Mouse (Mus musculus) mature B cell (primary cell): ENCODE results near the gene Prim2.

Experiments used
- in situ Hi-C: fragments of 300-500 bp; cut with MboI; formaldehyde crosslinking; loops from 2 replicates; pipeline ENCODE4 v1.14.3; 2019

The Prim2 gene

DNA sequence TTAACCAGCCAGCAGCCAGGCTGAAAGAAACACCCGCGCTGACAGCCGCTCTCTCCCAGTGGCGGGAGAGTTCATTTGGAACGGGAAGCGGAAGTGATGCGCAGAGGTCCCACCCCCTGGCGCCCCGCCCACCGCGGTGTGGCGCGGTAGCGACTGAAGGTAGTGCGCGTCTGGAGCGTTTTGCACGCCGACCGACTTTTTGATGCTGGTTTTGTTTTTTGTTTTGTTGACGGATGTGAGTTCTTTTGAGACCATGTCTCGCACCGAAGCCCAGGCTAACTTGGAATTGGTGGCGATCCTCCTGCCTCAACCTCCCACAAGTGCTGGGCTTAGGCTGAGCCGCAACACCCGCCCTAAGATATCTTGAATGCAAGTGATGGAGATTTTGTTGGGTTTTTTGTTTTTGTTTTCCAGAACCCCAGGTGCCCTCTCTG, at the start of gene Prim2:
TSS of gene Prim2 (minus strand) at position 88 of the 434 bp plus-strand sequence.
- in situ Hi-C loops: no loop called here

DNA sequence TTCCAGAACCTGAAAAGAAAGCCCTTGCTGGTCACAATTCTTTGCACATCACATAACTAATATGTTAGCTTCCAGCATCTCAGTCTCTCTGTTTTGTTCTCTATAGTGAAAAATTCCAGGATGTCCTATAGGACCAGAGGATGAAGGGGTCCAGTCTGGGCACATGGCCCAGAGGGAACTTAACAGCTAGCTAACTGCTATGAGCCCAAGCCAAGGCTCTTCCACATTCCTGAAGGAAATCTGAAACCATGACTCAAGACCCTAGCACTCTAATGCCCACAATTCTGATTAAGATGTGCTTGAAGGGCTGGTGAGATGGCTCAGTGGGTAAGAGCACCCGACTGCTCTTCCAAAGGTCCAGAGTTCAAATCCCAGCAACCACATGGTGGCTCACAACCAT, 48.0 kb upstream of the Prim2 start:
- in situ Hi-C loops: no loop called here

DNA sequence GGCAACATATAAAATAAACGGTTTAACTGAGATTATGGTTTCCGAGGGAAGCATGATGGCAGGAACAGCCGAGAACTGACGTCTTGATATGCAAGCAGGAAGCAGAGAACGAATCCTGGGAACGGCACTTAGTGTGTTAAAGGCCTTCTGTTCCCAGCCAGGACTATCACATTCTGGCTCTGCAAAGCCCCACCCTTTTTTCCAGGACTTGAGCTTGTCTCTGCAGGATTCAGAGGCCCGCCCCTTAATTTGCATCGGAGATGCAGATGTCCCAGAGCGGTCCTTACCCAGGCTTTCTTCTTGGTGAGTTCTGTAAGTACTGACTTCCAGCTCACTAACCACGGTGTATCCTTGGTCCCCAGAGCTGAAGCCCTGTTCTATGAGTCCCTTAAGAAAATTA, 45.2 kb upstream of the Prim2 start:
- in situ Hi-C loops: no loop called here

DNA sequence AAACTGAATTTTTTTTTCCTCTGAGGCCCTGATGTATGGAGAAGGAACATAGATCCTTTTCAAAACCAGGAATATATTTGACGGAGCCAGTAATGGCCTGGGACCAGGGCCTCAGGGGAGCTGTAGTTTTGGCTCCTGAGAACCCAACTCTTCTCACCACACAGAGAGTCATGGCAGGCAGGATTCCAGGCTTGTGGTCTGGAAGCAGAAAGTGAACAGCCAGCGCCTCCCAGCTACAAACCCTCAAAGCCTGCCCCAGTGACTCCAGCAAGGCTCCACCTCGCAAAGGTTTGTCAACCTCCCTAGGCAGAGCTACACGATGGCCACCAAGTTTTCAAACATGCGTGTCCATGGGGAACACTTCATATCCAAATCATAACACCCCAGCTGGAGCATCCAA, 42.4 kb upstream of the Prim2 start:
- in situ Hi-C loops: no loop called here

DNA sequence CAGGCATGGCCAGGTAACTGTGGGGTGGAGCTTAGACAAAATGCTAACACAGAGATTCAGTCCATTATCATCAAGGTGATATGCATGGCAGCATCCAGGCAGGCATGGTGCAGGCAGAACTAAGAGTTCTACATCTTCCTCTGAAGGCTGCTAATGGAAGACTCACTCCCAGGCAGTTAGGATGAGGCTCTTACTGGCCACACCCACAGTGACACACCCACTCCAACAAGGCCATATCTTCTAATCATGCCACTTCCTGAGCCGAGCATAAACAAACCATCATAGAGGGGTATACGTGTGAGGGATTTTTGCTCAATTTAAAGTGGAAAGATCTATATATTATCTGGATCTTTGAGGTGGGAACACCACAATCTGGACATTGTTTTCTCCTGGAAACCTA, 40.0 kb upstream of the Prim2 start:
- in situ Hi-C loops: no loop called here

DNA sequence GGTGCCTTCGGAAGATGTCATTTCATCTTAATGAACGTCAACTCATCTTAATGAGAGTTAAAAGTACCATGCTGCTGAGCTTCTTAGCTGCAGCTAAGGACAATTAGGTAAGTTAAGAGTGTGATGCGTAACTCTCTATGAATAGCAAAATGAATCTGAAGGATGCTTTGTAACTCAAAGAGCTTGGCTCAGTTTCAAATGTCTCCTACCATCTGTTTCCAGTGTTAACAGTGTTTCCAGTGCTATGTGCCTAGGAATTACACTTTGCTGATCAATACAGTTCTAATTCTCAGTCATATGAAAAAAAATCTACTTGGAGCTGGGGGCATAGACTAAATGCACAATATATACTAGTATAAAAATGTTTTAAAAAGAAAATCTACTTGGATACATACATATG, 31.6 kb upstream of the Prim2 start:
- in situ Hi-C loops: no loop called here

DNA sequence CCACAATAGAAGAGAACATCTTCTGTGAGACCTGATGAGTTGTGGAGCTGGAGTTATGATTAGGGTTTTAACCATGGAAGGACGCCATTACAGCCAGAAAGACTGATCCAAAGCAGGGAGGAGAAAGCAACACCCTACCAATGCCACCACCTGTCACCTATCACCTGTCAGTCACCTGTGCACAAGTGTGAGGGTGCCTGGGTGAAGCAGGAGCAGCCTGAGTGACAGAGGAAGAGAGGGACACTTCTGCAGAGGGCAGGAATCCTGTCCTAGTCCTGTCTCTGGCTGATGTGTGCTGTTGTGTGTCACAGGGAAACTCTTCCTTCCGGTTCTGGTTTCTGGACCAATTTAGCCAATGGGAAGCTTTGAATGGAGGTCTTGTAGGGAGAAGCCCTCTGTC, 26.4 kb upstream of the Prim2 start:
- in situ Hi-C loops: no loop called here

DNA sequence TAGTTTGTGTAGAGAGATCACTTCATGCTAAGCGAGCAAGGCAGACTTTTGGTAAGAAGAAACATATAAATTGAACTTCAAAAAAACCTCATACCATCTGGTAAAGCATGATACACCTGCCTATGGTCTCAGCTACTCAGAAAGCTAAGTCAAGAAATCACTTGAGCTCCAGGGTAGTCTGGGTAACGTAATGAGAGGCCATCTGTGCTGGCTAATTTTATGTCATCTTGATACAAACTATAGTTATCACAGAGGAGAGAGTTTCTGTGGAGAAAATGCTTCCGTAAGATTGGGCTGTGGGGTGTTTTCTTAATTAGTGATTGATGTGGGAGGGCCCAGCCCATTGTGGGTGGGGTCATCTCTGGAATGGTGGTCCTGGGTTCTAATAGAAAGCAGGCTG, 24.3 kb upstream of the Prim2 start:
- in situ Hi-C loops: no loop called here

DNA sequence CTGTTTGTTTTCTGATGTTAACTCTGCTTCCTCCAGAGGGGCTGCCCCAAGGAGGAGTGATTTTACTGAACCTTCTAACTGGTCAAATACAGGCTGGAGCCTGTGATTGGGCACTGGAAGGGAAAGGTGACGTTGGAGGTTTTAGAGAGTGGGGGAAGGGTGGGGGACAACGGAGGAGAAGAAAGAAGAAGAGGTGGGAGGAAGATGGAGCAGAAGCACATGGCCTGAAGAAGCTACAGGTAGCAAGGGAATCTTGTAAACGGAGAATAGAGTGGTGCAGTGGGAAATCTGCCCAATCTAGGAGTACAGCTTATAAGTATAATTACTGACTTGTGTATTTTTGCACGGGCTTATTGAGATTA, 20.5 kb upstream of the Prim2 start:
- in situ Hi-C loops: no loop called here

DNA sequence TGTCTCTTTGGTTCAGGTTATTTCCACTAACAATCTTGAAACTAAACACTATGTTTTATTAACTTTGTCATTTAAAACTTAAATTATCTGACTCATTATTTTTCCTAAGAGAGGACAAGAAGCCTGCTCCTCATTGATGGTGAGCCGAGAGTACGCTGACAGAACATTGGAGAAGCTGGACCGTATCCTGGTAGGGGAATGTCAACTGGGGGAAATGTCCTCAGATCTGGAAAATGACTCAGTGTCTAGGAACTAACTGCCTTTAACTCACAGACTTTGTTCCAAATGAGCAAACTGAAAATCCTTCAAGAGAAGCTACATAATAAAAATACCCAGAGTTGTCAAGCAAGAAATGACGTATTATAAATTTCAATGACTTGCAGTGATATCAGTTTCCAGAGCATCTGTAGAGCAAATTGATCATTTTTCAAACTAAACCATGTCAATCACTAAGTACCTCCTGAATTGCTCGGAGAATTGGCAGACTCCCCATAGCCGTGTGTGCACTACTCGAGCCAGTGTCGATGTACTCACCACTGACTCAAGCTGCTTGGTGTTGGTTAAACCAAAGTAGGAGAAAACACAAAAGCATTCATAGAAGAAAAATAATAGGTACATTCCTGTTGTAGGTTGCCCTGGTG, 20.0 kb upstream of the Prim2 start:
- in situ Hi-C loops: no loop called here

DNA sequence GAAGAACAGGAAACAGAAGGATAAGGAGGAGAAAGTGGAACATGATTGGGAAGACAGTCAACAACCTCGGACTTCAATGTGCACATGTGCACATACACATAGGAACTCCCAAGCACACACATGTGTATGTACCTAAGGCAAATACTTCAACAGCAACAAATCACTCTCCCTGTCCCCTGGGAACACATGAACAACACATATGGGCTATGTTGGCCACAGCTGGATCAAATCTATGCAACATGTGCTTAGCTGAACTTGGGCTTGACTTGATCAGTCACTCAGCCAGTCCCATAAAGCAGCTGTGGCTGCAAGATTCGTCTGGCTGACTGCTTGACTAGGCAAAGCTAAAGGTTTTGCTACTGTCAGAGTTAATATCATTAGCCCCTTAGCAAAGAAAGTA, 19.2 kb upstream of the Prim2 start:
- in situ Hi-C loops: no loop called here

DNA sequence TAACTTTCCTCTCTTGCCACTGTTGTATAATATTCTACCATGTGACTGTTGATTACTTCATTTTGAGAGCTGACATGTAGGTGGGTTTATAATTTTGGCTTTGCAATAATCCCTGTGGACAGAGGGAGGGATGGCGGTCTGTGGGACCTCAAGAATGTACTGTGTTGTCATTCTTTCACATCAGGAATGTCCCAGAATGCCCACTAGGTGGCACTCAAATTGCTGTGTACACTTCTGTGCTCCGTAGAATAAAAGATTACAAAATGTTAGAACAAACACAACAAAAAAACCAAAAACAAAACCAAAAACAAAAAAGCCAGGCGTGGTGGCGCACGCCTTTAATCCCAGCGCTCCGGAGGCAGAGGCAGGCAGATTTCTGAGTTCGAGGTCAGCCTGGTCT, 14.9 kb upstream of the Prim2 start:
- in situ Hi-C loops: no loop called here

DNA sequence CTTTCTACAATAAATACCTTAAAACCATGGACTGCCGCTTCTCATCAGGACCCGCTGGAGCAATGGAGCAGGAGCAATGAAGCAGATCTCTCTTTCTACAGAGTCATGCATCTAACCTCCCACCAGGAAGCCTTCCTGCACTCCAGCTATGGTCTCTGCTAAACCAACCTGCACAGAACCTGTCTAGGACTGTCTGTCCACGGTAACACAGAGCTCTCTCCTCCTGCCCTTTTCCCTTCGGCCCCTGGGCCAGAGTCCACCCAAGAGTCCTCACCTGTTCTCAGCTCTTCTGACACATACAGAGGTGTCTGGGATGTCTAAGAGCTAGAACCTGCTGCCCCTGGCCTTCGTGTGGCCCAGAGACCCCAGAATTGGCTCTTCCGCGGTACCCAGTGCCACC, 11.3 kb upstream of the Prim2 start:
- in situ Hi-C loops: no loop called here

DNA sequence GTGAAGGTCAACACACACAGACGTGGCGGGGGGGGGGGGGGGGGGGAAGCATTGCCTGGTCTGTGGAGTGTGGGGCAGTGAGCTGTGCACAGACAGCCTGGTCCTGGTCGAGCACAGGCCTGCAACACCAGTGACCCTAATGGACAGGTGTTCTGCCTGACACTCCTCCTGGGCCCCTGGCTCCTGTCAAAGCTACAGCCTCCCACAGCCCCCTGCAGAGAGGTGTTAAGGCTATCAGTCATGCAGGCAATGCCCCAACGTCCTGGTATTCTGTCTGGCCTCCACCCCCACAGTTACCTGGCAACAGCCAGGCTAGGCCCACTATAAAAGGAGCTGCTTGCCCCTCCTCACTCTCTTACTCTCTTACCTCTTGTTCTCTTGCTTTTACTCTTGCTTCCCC, 10.8 kb upstream of the Prim2 start:
- in situ Hi-C loops: no loop called here

DNA sequence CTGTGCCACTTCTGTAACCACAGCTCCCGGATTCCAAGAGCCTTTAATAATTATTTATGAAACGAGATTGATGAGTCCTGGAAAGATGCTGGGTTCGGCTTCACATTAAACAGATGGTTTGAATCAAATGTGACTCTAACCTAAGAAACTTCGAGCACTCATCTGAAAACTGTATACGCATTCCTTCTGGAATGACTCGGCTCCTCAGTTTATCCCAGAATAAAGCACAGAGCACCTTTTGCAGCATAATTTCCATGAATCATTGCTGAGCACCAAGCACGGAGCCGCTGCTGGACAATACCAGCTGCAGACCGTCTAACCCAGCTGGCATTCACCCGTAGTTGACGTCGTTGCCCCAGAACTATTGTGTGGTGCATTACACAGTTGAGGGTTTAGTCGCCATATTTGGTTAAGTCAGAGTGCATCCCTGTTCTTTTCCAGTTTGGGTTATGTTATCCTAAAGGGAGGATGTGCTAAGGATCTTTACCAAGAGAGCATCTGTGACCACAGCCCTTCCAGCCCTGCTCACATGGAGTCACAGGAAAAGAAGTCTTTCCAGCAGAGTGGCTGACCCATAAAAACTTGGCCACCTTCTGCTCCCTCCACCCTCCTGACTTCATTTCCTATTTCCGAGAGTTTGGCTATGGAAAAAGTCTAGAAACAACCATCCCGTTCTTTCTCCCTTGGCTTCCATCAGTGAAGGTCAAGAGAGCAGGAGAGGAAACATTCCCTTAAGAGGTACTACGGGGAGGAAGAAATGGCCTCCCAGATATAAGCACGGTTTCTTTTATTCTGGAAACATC, 3.8 kb upstream of the Prim2 start:
- in situ Hi-C loops: no loop called here

DNA sequence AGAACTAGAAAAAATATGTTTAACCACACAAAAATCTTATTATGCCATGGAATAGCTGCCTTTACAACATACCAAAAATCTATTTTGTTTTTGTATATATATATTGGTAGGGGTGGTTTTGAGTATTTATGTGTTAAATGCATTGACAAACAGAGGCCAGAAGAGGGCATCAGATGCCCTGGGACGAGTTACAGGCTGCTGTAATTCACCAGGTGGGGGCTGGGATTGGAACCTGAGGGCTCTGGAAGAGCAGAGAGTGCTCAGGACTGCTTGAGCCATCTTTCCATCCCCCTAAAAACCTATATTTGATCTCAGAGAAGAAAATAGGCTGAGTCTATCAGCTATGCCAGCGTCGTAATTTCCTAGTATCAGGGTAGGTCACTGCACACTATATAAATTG, 2.9 kb upstream of the Prim2 start:
- in situ Hi-C loops: no loop called here

DNA sequence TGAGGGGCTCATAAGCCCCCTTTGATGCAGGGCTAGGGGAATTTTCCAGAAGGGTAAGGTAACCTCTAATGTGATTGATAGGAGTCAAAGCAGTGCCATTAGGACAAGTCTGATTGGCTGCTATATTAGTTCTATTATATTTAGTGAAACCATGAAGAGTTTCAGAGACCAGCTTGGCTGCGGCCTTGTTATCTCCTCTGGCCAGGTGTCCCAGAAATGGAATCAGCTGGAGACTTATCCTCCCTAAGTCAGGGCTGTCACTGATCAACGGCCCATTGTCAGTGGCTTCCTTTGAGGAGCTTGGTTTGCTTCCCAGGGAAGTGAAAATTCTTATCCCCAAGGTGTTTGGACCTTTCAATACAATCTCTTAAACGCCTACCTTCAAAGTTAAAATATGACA, 2.5 kb upstream of the Prim2 start:
- in situ Hi-C loops: no loop called here

DNA sequence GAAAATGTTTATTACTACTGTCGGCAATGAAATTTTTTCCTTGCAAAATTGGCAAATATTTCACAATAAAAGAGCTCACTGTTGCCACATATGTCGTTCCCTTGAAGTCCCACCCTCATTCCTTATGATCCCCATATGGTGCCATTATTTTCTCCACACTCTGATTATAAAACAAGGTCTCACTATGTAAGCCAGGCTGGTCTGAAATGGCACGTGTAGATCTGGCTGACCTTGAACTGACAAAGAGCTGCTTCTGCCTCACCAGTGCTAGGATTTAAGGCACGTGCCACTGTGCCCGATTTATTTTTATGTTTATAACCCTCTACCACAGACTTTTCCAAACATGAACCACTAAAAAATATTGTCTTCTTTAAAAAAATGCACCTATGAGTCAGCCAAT, 1.8 kb upstream of the Prim2 start:
- in situ Hi-C loops: no loop called here

DNA sequence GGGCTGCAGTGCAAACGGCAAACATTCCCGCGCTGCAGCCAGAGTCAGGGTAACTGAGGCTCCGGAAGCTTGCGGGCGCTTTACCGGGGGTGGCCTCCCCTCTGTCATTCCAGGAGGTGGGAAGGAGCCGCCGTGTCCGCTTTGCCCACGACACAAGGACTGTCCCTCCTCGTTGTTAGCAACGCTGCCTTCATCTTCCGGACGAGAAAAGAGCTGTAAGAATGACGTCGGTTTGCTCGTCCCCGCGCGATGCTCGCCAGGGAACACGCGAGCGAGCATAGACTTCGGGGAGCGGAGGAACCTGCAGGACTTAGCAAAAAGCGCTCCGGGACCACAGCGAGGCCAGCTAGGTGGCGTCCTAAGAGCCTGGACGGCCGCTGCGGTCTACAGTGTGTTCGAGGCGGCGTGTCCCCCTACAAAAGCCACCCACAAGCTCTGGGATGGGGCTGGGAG, 595 bp upstream of the Prim2 start:
- in situ Hi-C loops: no loop called here

DNA sequence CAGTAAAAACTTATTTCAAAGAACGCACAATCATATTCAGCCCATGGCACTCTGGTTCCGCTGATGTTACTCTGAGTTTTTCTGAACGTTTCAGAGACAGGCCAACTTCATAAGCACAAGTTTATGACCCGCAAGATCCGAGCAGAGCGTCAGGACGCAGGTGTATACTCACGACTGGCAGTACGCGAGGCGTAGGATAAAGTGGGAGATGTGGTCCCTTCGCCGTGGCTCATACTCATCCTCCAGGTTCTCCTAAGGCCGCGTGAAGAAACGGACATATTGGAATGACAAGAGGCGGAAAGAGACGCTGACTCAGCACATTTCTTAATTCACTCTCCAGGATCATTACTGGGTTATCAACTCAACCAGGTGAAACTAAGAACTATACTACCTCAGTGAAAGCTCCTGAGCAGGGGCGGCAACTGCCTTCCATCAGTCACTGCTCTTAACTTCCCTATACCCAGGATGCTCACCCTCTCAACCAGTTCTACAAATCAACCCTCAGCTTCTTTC, 5.9 kb downstream of the Prim2 start:
- in situ Hi-C loops: no loop called here

DNA sequence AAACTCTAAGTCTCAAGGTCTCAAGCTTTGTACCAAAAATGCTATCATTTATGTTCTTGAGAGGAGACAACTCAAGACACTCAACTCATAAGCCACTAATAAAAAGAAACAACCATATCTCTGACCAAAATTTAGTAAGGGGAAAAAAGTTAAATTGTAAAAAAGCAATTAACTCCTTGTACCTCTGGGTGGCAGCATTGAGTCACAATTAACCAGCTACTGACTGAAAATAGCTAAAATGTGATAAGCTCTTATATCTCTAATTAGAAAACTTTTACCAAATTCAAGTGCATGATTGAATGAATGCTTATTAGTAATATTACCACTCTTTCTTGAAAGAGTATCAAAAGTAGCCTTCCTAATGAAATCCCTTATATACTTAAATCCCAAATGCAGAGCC, 6.4 kb downstream of the Prim2 start:
- in situ Hi-C loops: no loop called here

DNA sequence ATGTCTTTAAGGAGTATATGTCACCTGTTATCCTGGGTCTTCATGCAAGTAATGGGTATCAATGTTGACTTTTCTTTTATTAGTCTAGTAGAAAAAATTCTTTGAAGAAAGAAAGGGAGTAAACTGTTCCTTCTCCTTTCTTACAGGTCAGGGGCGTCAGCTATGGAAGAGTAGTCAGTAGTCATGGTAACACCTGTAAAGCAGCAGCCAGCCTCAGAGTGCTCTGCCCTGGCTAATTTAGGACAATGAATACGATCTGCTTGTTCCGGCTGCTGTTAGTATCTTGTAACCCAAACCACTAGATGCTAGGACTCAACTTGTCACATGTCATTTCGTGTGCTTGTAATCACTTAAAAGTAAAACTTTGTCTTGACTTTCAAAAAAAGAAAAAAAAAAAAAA, 11.3 kb downstream of the Prim2 start:
- in situ Hi-C loops: no loop called here

DNA sequence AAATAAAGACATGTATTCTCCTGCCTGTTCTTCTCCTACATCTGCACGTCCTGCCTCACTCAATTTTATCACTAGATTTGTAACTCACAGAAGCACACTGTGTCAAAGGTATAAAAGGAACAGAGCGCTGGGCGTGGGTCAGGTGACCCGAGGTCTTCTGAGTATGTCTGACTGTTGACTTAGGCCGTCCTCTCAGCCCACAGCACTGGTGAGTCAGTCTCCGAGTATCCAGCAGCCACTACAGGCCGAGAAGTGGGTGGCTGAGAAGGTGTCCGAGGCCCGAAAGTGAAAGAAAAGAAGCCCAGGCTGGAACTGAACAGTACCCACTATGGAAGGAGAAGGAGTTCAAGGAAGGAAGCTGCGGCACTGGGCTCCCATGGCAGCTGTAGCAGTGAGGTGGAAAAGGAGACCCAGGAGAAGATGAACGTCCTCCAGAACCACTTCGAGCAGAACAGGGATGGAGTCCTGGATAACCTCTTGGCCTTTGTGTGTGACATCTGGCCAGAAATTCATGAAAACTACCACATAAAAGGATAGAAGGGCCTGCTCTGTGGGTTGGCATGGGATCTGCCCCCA, 11.9 kb downstream of the Prim2 start:
- in situ Hi-C loops: no loop called here
